Mouse (Mus musculus) MEL (cell line): ENCODE results near the gene Fcamr. TPM values are rescaled to one million over a fixed set of nuclear protein-coding genes. Genes with fewer than 3 reads are reported as not detected.

ENCODE experiments used
- DNase-seq: peaks from one replicate; pipeline ENCODE4 v3.0.0; 2011; ENCODE audit warnings: low read depth, low spot score
- H3K27ac ChIP-seq: 2 replicates; pipeline ENCODE4 v1.5.1; 2012; ENCODE audit warnings: low read depth, mild to moderate bottlenecking, control low read depth, low read length, moderate library complexity; ENCODE audit not compliant: control insufficient read depth
- H3K27me3 ChIP-seq, 2 experiments: fragments of 150-350 bp in 1 of 2; sonication (generic) in 1 of 2; 2 replicates each; pipeline ENCODE4 v1.6.1; 2012; ENCODE audit warnings: low read length in 2 of 2, mild to moderate bottlenecking in 2 of 2, improper control_type of control experiment in 1 of 2, moderate library complexity in 1 of 2; ENCODE audit not compliant: insufficient read depth in 2 of 2, control insufficient read depth in 1 of 2
- H3K36me3 ChIP-seq, 2 experiments: 2 replicates each; pipeline ENCODE4 v1.6.1; 2012 to 2014; ENCODE audit warnings: low read length in 2 of 2, improper control_type of control experiment in 1 of 2, inconsistent platforms in 1 of 2, mild to moderate bottlenecking in 1 of 2; ENCODE audit not compliant: insufficient read depth in 2 of 2, control insufficient read depth in 1 of 2
- H3K4me1 ChIP-seq, 2 experiments: fragments of 150-350 bp in 1 of 2; sonication (generic) in 1 of 2; 2 replicates each; pipeline ENCODE4 v1.6.1; 2012; ENCODE audit warnings: low read length in 2 of 2, improper control_type of control experiment in 1 of 2, mild to moderate bottlenecking in 1 of 2; ENCODE audit not compliant: insufficient read depth in 2 of 2, control insufficient read depth in 1 of 2
- H3K4me3 ChIP-seq, 2 experiments: fragments of 150-350 bp in 1 of 2; sonication (generic) in 1 of 2; 2 replicates each; pipeline ENCODE4 v1.5.1; 2012; ENCODE audit warnings: low read depth in 2 of 2, low read length in 2 of 2, mild to moderate bottlenecking in 2 of 2, moderate library complexity in 2 of 2, control low read depth in 1 of 2, improper control_type of control experiment in 1 of 2; ENCODE audit not compliant: control insufficient read depth in 1 of 2, insufficient read depth in 1 of 2
- H3K79me2 ChIP-seq: 2 replicates; pipeline ENCODE4 v1.6.1; 2012; ENCODE audit warnings: mild to moderate bottlenecking, low read length, moderate library complexity; ENCODE audit not compliant: control insufficient read depth, poor library complexity, insufficient read depth
- H3K9ac ChIP-seq: 2 replicates; pipeline ENCODE4 v1.6.1; 2012; ENCODE audit warnings: low read depth, mild to moderate bottlenecking, control low read depth, low read length, moderate library complexity; ENCODE audit not compliant: control insufficient read depth, poor library complexity, severe bottlenecking
- H3K9me3 ChIP-seq: fragments of 150-350 bp; sonication (generic); replicated peaks from 2 replicates; pipeline ENCODE4 v1.6.1; 2012; ENCODE audit warnings: mild to moderate bottlenecking, low read length, improper control_type of control experiment, moderate library complexity; ENCODE audit not compliant: insufficient read depth
- BHLHE40 ChIP-seq: IDR thresholded peaks from 2 replicates; pipeline ENCODE4 v1.6.1; 2012; ENCODE audit warnings: low read depth, mild to moderate bottlenecking, inconsistent platforms, low read length, improper control_type of control experiment, borderline replicate concordance
- CHD1 ChIP-seq: IDR thresholded peaks from 2 replicates; pipeline ENCODE4 v1.6.1; 2012; ENCODE audit warnings: low read depth, mild to moderate bottlenecking, inconsistent platforms, low read length, improper control_type of control experiment
- CHD2 ChIP-seq: IDR thresholded peaks from 2 replicates; pipeline ENCODE4 v1.6.1; 2011; ENCODE audit warnings: low read length, improper control_type of control experiment
- CTCF ChIP-seq, 3 experiments: IDR thresholded peaks in 2 of 3; conservative IDR thresholded peaks in 1 of 3; 2 replicates each; pipeline ENCODE4 v1.5.1; 2011 to 2012; ENCODE audit warnings: low read length in 3 of 3, low read depth in 2 of 3, mild to moderate bottlenecking in 2 of 3, improper control_type of control experiment in 1 of 3, inconsistent platforms in 1 of 3, mixed read lengths in 1 of 3, moderate library complexity in 1 of 3; ENCODE audit not compliant: control insufficient read depth in 1 of 3, insufficient read depth in 1 of 3, poor library complexity in 1 of 3, severe bottlenecking in 1 of 3
- E2F4 ChIP-seq: IDR thresholded peaks from 2 replicates; pipeline ENCODE4 v1.6.1; 2011; ENCODE audit warnings: low read depth, low read length, improper control_type of control experiment, borderline replicate concordance
- ELF1 ChIP-seq: IDR thresholded peaks from 2 replicates; pipeline ENCODE4 v1.6.1; 2014; ENCODE audit warnings: low read depth, mild to moderate bottlenecking, inconsistent platforms, low read length, improper control_type of control experiment, moderate library complexity
- EP300 ChIP-seq, 2 experiments: IDR thresholded peaks; 2 replicates each; pipeline ENCODE4 v1.6.1; 2011; ENCODE audit warnings: improper control_type of control experiment in 2 of 2, low read length in 2 of 2, low read depth in 1 of 2, mild to moderate bottlenecking in 1 of 2
- ETS1 ChIP-seq: IDR thresholded peaks from 2 replicates; pipeline ENCODE4 v1.6.1; 2012; ENCODE audit warnings: low read depth, mild to moderate bottlenecking, inconsistent platforms, low read length, improper control_type of control experiment, moderate library complexity
- GABPA ChIP-seq: IDR thresholded peaks from 2 replicates; pipeline ENCODE4 v1.6.1; 2012; ENCODE audit warnings: low read depth, mild to moderate bottlenecking, inconsistent platforms, low read length, improper control_type of control experiment, moderate library complexity
- HCFC1 ChIP-seq: IDR thresholded peaks from 2 replicates; pipeline ENCODE4 v1.6.1; 2012; ENCODE audit warnings: low read depth, mild to moderate bottlenecking, inconsistent platforms, low read length, improper control_type of control experiment, moderate library complexity
- JUND ChIP-seq: IDR thresholded peaks from 2 replicates; pipeline ENCODE4 v1.6.1; 2011; ENCODE audit warnings: low read depth, mild to moderate bottlenecking, improper control_type of control experiment, low read length
- MAFK ChIP-seq: IDR thresholded peaks from 2 replicates; pipeline ENCODE4 v1.6.1; 2011; ENCODE audit warnings: low read depth, mild to moderate bottlenecking, low read length, improper control_type of control experiment, borderline replicate concordance
- MAX ChIP-seq: IDR thresholded peaks from 2 replicates; pipeline ENCODE4 v1.6.1; 2011; ENCODE audit warnings: low read length, improper control_type of control experiment
- MAZ ChIP-seq: IDR thresholded peaks from 2 replicates; pipeline ENCODE4 v1.6.1; 2012; ENCODE audit warnings: low read depth, mild to moderate bottlenecking, inconsistent platforms, low read length, improper control_type of control experiment
- MEF2A ChIP-seq: IDR thresholded peaks from 2 replicates; pipeline ENCODE4 v1.6.1; 2014; ENCODE audit warnings: low read depth, mild to moderate bottlenecking, inconsistent platforms, low read length, improper control_type of control experiment; ENCODE audit not compliant: poor library complexity, insufficient replicate concordance, severe bottlenecking; ENCODE audit errors: extremely low read depth
- NRF1 ChIP-seq: IDR thresholded peaks from 2 replicates; pipeline ENCODE4 v1.6.1; 2014; ENCODE audit warnings: low read depth, mild to moderate bottlenecking, inconsistent platforms, low read length, improper control_type of control experiment, moderate library complexity; ENCODE audit not compliant: poor library complexity, insufficient read depth, severe bottlenecking
- POLR2A ChIP-seq, 2 experiments: IDR thresholded peaks; 2 replicates each; pipeline ENCODE4 v1.6.1; 2011 to 2012; ENCODE audit warnings: low read length in 2 of 2, mild to moderate bottlenecking in 2 of 2, control low read depth in 1 of 2, improper control_type of control experiment in 1 of 2, low read depth in 1 of 2, moderate library complexity in 1 of 2; ENCODE audit not compliant: control insufficient read depth in 1 of 2, insufficient read depth in 1 of 2, poor library complexity in 1 of 2
- POLR2AphosphoS2 ChIP-seq: IDR thresholded peaks from 2 replicates; pipeline ENCODE4 v1.6.1; 2011; ENCODE audit warnings: low read length, improper control_type of control experiment
- POLR2AphosphoS5 ChIP-seq: IDR thresholded peaks from 2 replicates; pipeline ENCODE4 v1.6.1; 2012; ENCODE audit warnings: low read depth, borderline replicate concordance, mild to moderate bottlenecking, inconsistent platforms, low read length, moderate library complexity, mixed read lengths
- RAD21 ChIP-seq: IDR thresholded peaks from 2 replicates; pipeline ENCODE4 v1.6.1; 2011; ENCODE audit warnings: mild to moderate bottlenecking, low read depth, low read length, improper control_type of control experiment
- SIN3A ChIP-seq: IDR thresholded peaks from 2 replicates; pipeline ENCODE4 v1.6.1; 2012; ENCODE audit warnings: low read length, improper control_type of control experiment, inconsistent platforms
- SMC3 ChIP-seq: IDR thresholded peaks from 2 replicates; pipeline ENCODE4 v1.6.1; 2011; ENCODE audit warnings: low read depth, low read length, improper control_type of control experiment
- TAL1 ChIP-seq: IDR thresholded peaks from 2 replicates; pipeline ENCODE4 v1.6.1; 2012; ENCODE audit warnings: mild to moderate bottlenecking, inconsistent platforms, low read length, moderate library complexity, mixed read lengths
- TBP ChIP-seq: IDR thresholded peaks from 2 replicates; pipeline ENCODE4 v1.8.0; 2011; ENCODE audit warnings: low read depth, low read length, improper control_type of control experiment
- TCF12 ChIP-seq: IDR thresholded peaks from 2 replicates; pipeline ENCODE4 v1.6.1; 2014; ENCODE audit warnings: low read depth, mild to moderate bottlenecking, inconsistent platforms, low read length, improper control_type of control experiment, moderate library complexity
- USF1 ChIP-seq: IDR thresholded peaks from 2 replicates; pipeline ENCODE4 v1.6.1; 2014; ENCODE audit warnings: low read depth, mild to moderate bottlenecking, inconsistent platforms, low read length, improper control_type of control experiment, moderate library complexity
- USF2 ChIP-seq, 2 experiments: IDR thresholded peaks; 2 replicates each; pipeline ENCODE4 v1.6.1; 2011 to 2012; ENCODE audit warnings: improper control_type of control experiment in 2 of 2, low read length in 2 of 2, borderline replicate concordance in 1 of 2, inconsistent platforms in 1 of 2, low read depth in 1 of 2, mild to moderate bottlenecking in 1 of 2; ENCODE audit not compliant: insufficient read depth in 1 of 2
- ZC3H11A ChIP-seq: IDR thresholded peaks from 2 replicates; pipeline ENCODE4 v1.6.1; 2012; ENCODE audit warnings: low read depth, mild to moderate bottlenecking, inconsistent platforms, low read length, improper control_type of control experiment
- ZKSCAN1 ChIP-seq: IDR thresholded peaks from 2 replicates; pipeline ENCODE4 v1.6.1; 2012; ENCODE audit warnings: low read depth, mild to moderate bottlenecking, inconsistent platforms, low read length, improper control_type of control experiment, moderate library complexity
- ZMIZ1 ChIP-seq: IDR thresholded peaks from 2 replicates; pipeline ENCODE4 v1.6.1; 2012; ENCODE audit warnings: low read depth, mild to moderate bottlenecking, inconsistent platforms, low read length, improper control_type of control experiment, moderate library complexity
- polyA plus RNA-seq, 2 experiments: library from polyadenylated mRNA; stranded (reverse) in 1 of 2; unstranded in 1 of 2; fragments of >175 nt in 1 of 2; fragments of >200 nt in 1 of 2; gene quantifications; 2 replicates each; pipeline versions ENCODE4 v1.2.1 to v1.2.4; 2012; ENCODE audit warnings: low replicate concordance in 2 of 2, low read depth in 1 of 2; ENCODE audit not compliant: insufficient read length in 2 of 2, insufficient read depth in 1 of 2, missing spikeins in 1 of 2
- total RNA-seq: library from RNA; depleted of rRNA; stranded (reverse); fragments of 300-350 nt; gene quantifications from 2 replicates; pipeline ENCODE4 v1.2.3, GENCODE M21; 2012

Fcamr gene
- total and polyA plus RNA-seq, 3 experiments, result not detected

DNA sequence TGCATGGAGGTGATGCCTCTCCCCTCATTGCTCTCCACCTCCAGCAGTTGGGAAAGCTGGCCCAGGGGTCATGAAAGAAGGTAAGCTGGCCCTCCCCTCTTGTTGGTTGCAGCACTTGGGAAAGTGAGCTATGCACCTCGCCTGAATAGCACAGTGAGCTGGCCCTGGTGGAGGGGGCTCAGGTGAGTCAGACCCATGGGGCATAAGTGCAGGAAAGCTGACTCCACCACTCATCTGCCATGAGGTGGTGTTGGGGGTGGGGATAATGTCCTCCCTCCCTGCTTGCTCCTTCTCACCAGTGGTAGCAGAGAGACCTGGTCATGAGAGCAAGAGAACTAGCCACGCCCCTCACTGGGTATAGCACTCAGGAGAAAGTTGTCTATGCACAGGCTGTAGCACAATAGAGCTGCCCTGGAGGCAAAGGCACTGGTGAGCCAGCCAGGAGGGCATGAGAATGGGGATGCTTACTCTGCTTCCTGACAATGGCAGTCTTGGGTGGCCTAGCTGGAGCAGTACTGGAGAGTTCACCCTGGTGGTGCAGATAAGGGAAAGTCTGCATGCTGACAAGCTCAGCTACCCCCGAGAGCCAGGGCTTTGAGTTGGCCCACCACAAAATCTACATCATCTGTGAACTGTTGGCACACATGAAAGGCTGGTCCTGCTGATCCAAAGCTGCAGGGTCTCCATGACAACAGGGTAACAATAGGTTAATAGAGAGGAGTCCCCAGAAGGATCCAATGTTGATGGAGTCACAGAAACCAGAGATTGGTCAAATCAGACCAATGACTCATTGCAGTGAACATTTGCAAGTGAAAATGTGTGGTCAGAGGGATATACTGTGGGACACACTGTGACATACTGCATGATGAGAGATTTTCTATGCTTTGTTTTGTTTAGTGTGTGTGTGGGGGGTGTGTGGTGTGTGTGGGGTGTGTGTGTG, 10.9 kb upstream of the Fcamr start:
- Histone ChIP-seq H3K36me3 (no peaks in the 10 kb centered on the region), H3K4me3 (no peak overlapping the region), H3K27me3 (peaks cover 1 to 2% of the 10 kb centered on the region in 2 experiments), H3K4me1 (no peaks in the 10 kb centered on the region), H3K9me3 (no peaks in the 10 kb centered on the region), H3K9ac (no peak overlapping the region), H3K79me2 (no peaks in the 10 kb centered on the region), H3K27ac (no peak overlapping the region)
- no peak for DNase-seq
- no peak for TF ChIP-seq NRF1
- TF ChIP-seq JUND, result no peak
- TF ChIP-seq MAFK, result no peak
- no peak for TF ChIP-seq GABPA
- TF ChIP-seq CHD2, result no peak
- TF ChIP-seq CHD1, result no peak
- no peak for TF ChIP-seq TAL1
- TF ChIP-seq ETS1, result no peak
- TF ChIP-seq BHLHE40, result no peak
- no peak for TF ChIP-seq ZC3H11A
- no peak for TF ChIP-seq USF1
- no peak for TF ChIP-seq RAD21
- no peak for TF ChIP-seq POLR2A (IDR thresholded peaks at IDR 0.05; ENCODE audit: control insufficient read depth in 1 of 2, insufficient read depth in 1 of 2, low read depth in 1 of 2, low read length in 2 of 2, poor library complexity in 1 of 2)
- TF ChIP-seq EP300 (IDR thresholded peaks at IDR 0.05; ENCODE audit: low read depth in 1 of 2, low read length in 2 of 2), result no peak
- TF ChIP-seq HCFC1, result no peak
- no peak for TF ChIP-seq E2F4
- no peak for TF ChIP-seq ELF1
- TF ChIP-seq SIN3A, result no peak
- no peak for TF ChIP-seq TCF12

DNA sequence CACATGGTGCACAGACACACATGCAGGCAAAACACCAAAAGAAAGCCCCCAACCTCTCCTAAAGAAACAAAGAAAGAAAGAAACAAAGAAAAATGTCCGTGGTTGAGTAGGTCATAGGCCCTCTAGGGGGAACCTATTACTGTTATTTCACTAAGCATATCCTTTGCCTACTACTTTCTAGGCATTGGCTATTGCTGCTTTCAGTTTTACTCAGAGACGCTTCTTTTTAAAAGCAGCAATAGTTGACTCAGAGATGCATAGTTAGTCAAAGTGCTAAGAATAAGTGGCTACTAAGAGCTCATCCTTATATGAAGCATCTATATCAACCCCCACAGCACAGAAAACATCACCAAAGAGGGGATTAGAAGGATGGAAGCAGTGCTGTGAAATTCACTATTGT, 5.4 kb upstream of the Fcamr start:
- H3K27ac ChIP-seq, result no peak overlapping the region
- H3K36me3 ChIP-seq, result no peaks in the 10 kb centered on the region
- DNase-seq, result no peak
- no peaks in the 10 kb centered on the region for H3K4me1 ChIP-seq
- H3K4me3 ChIP-seq, result no peak overlapping the region
- H3K79me2 ChIP-seq, result no peaks in the 10 kb centered on the region
- H3K9me3 ChIP-seq, result no peaks in the 10 kb centered on the region
- H3K9ac ChIP-seq, result no peak overlapping the region
- H3K27me3 ChIP-seq, result peaks cover 2 to 4% of the 10 kb centered on the region in 2 experiments; a peak in 3 of 4 replicates
- no peak for TF ChIP-seq TBP
- TF ChIP-seq MAX, result no peak
- no peak for TF ChIP-seq POLR2AphosphoS5
- TF ChIP-seq GABPA, result no peak
- no peak for TF ChIP-seq SIN3A
- TF ChIP-seq SMC3, result no peak
- no peak for TF ChIP-seq TCF12
- TF ChIP-seq ZKSCAN1, result no peak
- TF ChIP-seq POLR2AphosphoS2, result no peak
- TF ChIP-seq USF2 (IDR thresholded peaks at IDR 0.05; ENCODE audit: borderline replicate concordance in 1 of 2, insufficient read depth in 1 of 2, low read depth in 1 of 2, low read length in 2 of 2), result no peak
- no peak for TF ChIP-seq ZC3H11A
- no peak for TF ChIP-seq CTCF (IDR thresholded peaks at IDR 0.05 in 2 of 3, conservative IDR thresholded peaks at IDR 0.05 in 1 of 3; ENCODE audit: control insufficient read depth in 1 of 3, insufficient read depth in 1 of 3, low read depth in 2 of 3, low read length in 3 of 3, poor library complexity in 1 of 3, severe bottlenecking in 1 of 3)
- no peak for TF ChIP-seq USF1
- TF ChIP-seq ZMIZ1, result no peak
- no peak for TF ChIP-seq MAZ
- no peak for TF ChIP-seq NRF1
- no peak for TF ChIP-seq RAD21
- TF ChIP-seq MEF2A, result no peak
